Mouse (Mus musculus) cortical plate, adult 2 months (tissue): ENCODE measurements around the gene Six1.

Experiments used
- CTCF ChIP-seq: fragments of 200-500 bp; IDR thresholded peaks from 2 replicates; pipeline ENCODE4 v1.5.1; 2011; ENCODE audit warnings: mild to moderate bottlenecking, control low read depth, low read length; ENCODE audit not compliant: insufficient read depth; ENCODE audit errors: extremely low read depth
- POLR2A ChIP-seq: fragments of 200-500 bp; IDR thresholded peaks from 2 replicates; pipeline ENCODE4 v1.6.1; 2011; ENCODE audit warnings: mild to moderate bottlenecking, low read length, control low read depth; ENCODE audit not compliant: insufficient read depth; ENCODE audit errors: extremely low read depth

- TF ChIP-seq POLR2A (no peak), CTCF (no peak)
Measured at GRCm38 (mm10) chr12:73052036-73052650, 1.5 kb downstream of the Six1 start.
